Mouse (Mus musculus) liver, embryonic 12.5 days (tissue): ENCODE results near the gene Msl1. TPM values are rescaled to one million over a fixed set of nuclear protein-coding genes. Genes with fewer than 3 reads are reported as not detected.

Source experiments
- ATAC-seq: fragments of 200-750 bp; cut with Nextera tagmentation; 2 replicates; pipeline ENCODE4 v1.8.0; 2017; ENCODE audit warnings: moderate number of reproducible peaks, mild to moderate bottlenecking, moderate library complexity
- H3K27ac ChIP-seq: fragments of 300-500 bp; sonication (generic); 2 replicates; pipeline ENCODE4 v1.5.1; 2016; ENCODE audit warnings: mild to moderate bottlenecking
- H3K27me3 ChIP-seq: fragments of 300-500 bp; sonication (generic); replicated peaks from 2 replicates; pipeline ENCODE4 v1.6.1; 2016; ENCODE audit warnings: mild to moderate bottlenecking, moderate library complexity
- H3K36me3 ChIP-seq: fragments of 300-500 bp; sonication (generic); 2 replicates; pipeline ENCODE4 v1.6.1; 2016; ENCODE audit warnings: mild to moderate bottlenecking, moderate library complexity
- H3K4me1 ChIP-seq: fragments of 300-500 bp; sonication (generic); 2 replicates; pipeline ENCODE4 v1.6.1; 2016
- H3K4me2 ChIP-seq: fragments of 300-500 bp; sonication (generic); 2 replicates; pipeline ENCODE4 v1.6.1; 2016; ENCODE audit warnings: mild to moderate bottlenecking, moderate library complexity
- H3K4me3 ChIP-seq: fragments of 300-500 bp; sonication (generic); 2 replicates; pipeline ENCODE4 v1.5.1; 2016; ENCODE audit warnings: mild to moderate bottlenecking, moderate library complexity
- H3K9ac ChIP-seq: fragments of 300-500 bp; sonication (generic); 2 replicates; pipeline ENCODE4 v1.6.1; 2016; ENCODE audit warnings: mild to moderate bottlenecking, moderate library complexity
- H3K9me3 ChIP-seq: fragments of 300-500 bp; sonication (generic); replicated peaks from 2 replicates; pipeline ENCODE4 v1.6.1; 2016; ENCODE audit warnings: mild to moderate bottlenecking, moderate library complexity
- WGBS: fragments of 180-500 bp; shearing (Covaris S2); methylation state at CpG from one replicate; pipeline ENCODE4 v1.1.7; 2016; ENCODE audit not compliant: insufficient replicate concordance; 5-methylcytosine and 5-hydroxymethylcytosine counted together
- polyA plus RNA-seq: library from polyadenylated mRNA; unstranded; fragments of >200 nt; fragmentation: Nextera tagmentation; extraction: Ambion mirVana; gene quantifications from 2 replicates; pipeline ENCODE4 v1.2.1, GENCODE M21; 2016

The Msl1 gene
- polyA plus RNA-seq, 1 experiment from 2014 or later, result 11.5 TPM

- no peaks in the 10 kb centered on the region for H3K27me3 ChIP-seq
Measured at GRCm38 (mm10) chr11:98753264-98753663, 42.1 kb upstream of the Msl1 start.

GRCm38 (mm10) chr11:98754151-98754620 lies 41.1 kb upstream of the Msl1 start:
- no peak overlapping the region for H3K4me3 ChIP-seq
- H3K4me2 ChIP-seq, result peak overlapping the region; percentile 63
- H3K9me3 ChIP-seq, result no peaks in the 10 kb centered on the region
- H3K27ac ChIP-seq, result peak overlapping the region; percentile 95
- no peaks in the 10 kb centered on the region for H3K27me3 ChIP-seq
- peaks cover 48% of the 10 kb centered on the region for H3K36me3 ChIP-seq
- WGBS, result 39% methylated on average over 9 of the region's 9 CpGs
- ATAC-seq, result no peak
- peak overlapping the region; percentile 51 for H3K9ac ChIP-seq
- H3K4me1 ChIP-seq, result peaks cover 83% of the 10 kb centered on the region

More at GRCm38 (mm10) chr11:98753264-98753663, 42.1 kb upstream of the Msl1 start:
- 83% methylated on average over 5 of the region's 5 CpGs for WGBS
- Histone ChIP-seq H3K4me2 (0 out of 2 replicates have a peak overlapping the region, but pooled peaks have one; percentile 10), H3K27ac (peak overlapping the region; percentile 95), H3K9me3 (no peaks in the 10 kb centered on the region), H3K36me3 (peaks cover 43% of the 10 kb centered on the region), H3K4me1 (peaks cover 92% of the 10 kb centered on the region), H3K9ac (peak overlapping the region; percentile 71), H3K4me3 (no peak overlapping the region)
- no peak for ATAC-seq

- Histone ChIP-seq H3K36me3 (peaks cover 49% of the 10 kb centered on the region), H3K4me2 (peak overlapping the region; percentile 63), H3K9me3 (no peaks in the 10 kb centered on the region), H3K27ac (peak overlapping the region; percentile 95), H3K27me3 (no peaks in the 10 kb centered on the region), H3K9ac (peak overlapping the region; percentile 51), H3K4me1 (peaks cover 78% of the 10 kb centered on the region), H3K4me3 (no peak overlapping the region)
- ATAC-seq, result peak; percentile 46
- 15% methylated on average over 7 of the region's 7 CpGs for WGBS
Measured at GRCm38 (mm10) chr11:98754621-98755181, 40.6 kb upstream of the Msl1 start.

GRCm38 (mm10) chr11:98755726-98756380 lies 39.5 kb upstream of the Msl1 start:
- peak; percentile 40 for ATAC-seq
- Histone ChIP-seq H3K9ac (peak overlapping the region; percentile 58), H3K4me2 (peak overlapping the region; percentile 63), H3K27me3 (no peaks in the 10 kb centered on the region), H3K36me3 (peaks cover 61% of the 10 kb centered on the region), H3K4me3 (peak overlapping the region; percentile 19), H3K4me1 (peaks cover 66% of the 10 kb centered on the region), H3K9me3 (no peaks in the 10 kb centered on the region), H3K27ac (peak overlapping the region; percentile 95)
- 56% methylated on average over 6 of the region's 6 CpGs for WGBS

GRCm38 (mm10) chr11:98756711-98757110 lies 38.6 kb upstream of the Msl1 start:
- Histone ChIP-seq H3K36me3 (peaks cover 70% of the 10 kb centered on the region), H3K27me3 (no peaks in the 10 kb centered on the region), H3K9me3 (no peaks in the 10 kb centered on the region), H3K4me2 (peak overlapping the region; percentile 63), H3K4me1 (peaks cover 59% of the 10 kb centered on the region), H3K4me3 (no peak overlapping the region), H3K27ac (peak overlapping the region; percentile 95), H3K9ac (peak overlapping the region; percentile 6; the same call in 1 of the 2 replicates)
- WGBS, result 49% methylated on average over 12 of the region's 12 CpGs
- peak; percentile 57 for ATAC-seq

GRCm38 (mm10) chr11:98761939-98762338 lies 33.4 kb upstream of the Msl1 start:
- 84% methylated on average over 4 of the region's 4 CpGs for WGBS
- no peak for ATAC-seq
- H3K9ac ChIP-seq, result no peak overlapping the region
- H3K9me3 ChIP-seq, result no peaks in the 10 kb centered on the region
- no peak overlapping the region for H3K4me3 ChIP-seq
- H3K27ac ChIP-seq, result no peak overlapping the region
- H3K36me3 ChIP-seq, result peaks cover 81% of the 10 kb centered on the region
- no peaks in the 10 kb centered on the region for H3K27me3 ChIP-seq
- peaks cover 54% of the 10 kb centered on the region for H3K4me1 ChIP-seq
- no peak overlapping the region for H3K4me2 ChIP-seq

GRCm38 (mm10) chr11:98762756-98763501 lies 32.4 kb upstream of the Msl1 start:
- no peaks in the 10 kb centered on the region for H3K27me3 ChIP-seq
- peaks cover 71% of the 10 kb centered on the region for H3K36me3 ChIP-seq
- H3K27ac ChIP-seq, result peak overlapping the region; percentile 59
- WGBS, result 66% methylated on average over 17 of the region's 17 CpGs
- H3K9me3 ChIP-seq, result no peaks in the 10 kb centered on the region
- no peak for ATAC-seq
- H3K9ac ChIP-seq, result no peak overlapping the region
- H3K4me2 ChIP-seq, result no peak overlapping the region
- H3K4me1 ChIP-seq, result peaks cover 58% of the 10 kb centered on the region
- no peak overlapping the region for H3K4me3 ChIP-seq

GRCm38 (mm10) chr11:98763502-98763861 lies 31.8 kb upstream of the Msl1 start:
- WGBS, result 85% methylated on average over 8 of the region's 8 CpGs
- Histone ChIP-seq H3K4me3 (no peak overlapping the region), H3K27me3 (no peaks in the 10 kb centered on the region), H3K36me3 (peaks cover 67% of the 10 kb centered on the region), H3K9me3 (no peaks in the 10 kb centered on the region), H3K27ac (peak overlapping the region; percentile 59), H3K9ac (no peak overlapping the region), H3K4me1 (peaks cover 64% of the 10 kb centered on the region), H3K4me2 (no peak overlapping the region)
- no peak for ATAC-seq

GRCm38 (mm10) chr11:98764091-98764490 lies 31.2 kb upstream of the Msl1 start:
- no peak for ATAC-seq
- Histone ChIP-seq H3K27me3 (no peaks in the 10 kb centered on the region), H3K9me3 (no peaks in the 10 kb centered on the region), H3K27ac (no peak overlapping the region), H3K9ac (no peak overlapping the region), H3K4me2 (no peak overlapping the region), H3K4me3 (no peak overlapping the region), H3K4me1 (peaks cover 70% of the 10 kb centered on the region), H3K36me3 (peaks cover 65% of the 10 kb centered on the region)
- WGBS, result 76% methylated on average over 18 of the region's 18 CpGs

GRCm38 (mm10) chr11:98764746-98765145 lies 30.6 kb upstream of the Msl1 start:
- ATAC-seq, result no peak
- Histone ChIP-seq H3K9ac (no peak overlapping the region), H3K27ac (peak overlapping the region; percentile 34), H3K4me2 (no peak overlapping the region), H3K36me3 (peaks cover 67% of the 10 kb centered on the region), H3K4me3 (no peak overlapping the region), H3K27me3 (no peaks in the 10 kb centered on the region), H3K9me3 (no peaks in the 10 kb centered on the region), H3K4me1 (peaks cover 77% of the 10 kb centered on the region)

GRCm38 (mm10) chr11:98765421-98766309 lies 29.7 kb upstream of the Msl1 start:
- WGBS, result 57% methylated on average over 7 of the region's 9 CpGs
- ATAC-seq, result no peak
- H3K4me1 ChIP-seq, result peaks cover 86% of the 10 kb centered on the region
- no peak overlapping the region for H3K4me3 ChIP-seq
- peaks cover 67% of the 10 kb centered on the region for H3K36me3 ChIP-seq
- H3K27ac ChIP-seq, result peak overlapping the region; percentile 94
- H3K4me2 ChIP-seq, result no peak overlapping the region
- no peaks in the 10 kb centered on the region for H3K9me3 ChIP-seq
- H3K27me3 ChIP-seq, result no peaks in the 10 kb centered on the region
- no peak overlapping the region for H3K9ac ChIP-seq
